Comparison of ENCODE assay signal across 8 mouse cellular contexts in genomic region chr4:102656494-102657036, GRCm38 (mm10).
DNase-seq lines count a peak whose midpoint lies in the region; ATAC-seq and TF ChIP-seq lines count a peak whose summit lies in the region.

No protein-coding gene starts in this region.

- TF ChIP-seq CTCF in hindbrain, postnatal 0 days (IDR thresholded peaks at IDR 0.05; ENCODE audit: low read depth), result peak; percentile 90

- peak; percentile 57 for DNase-seq in right cerebral cortex, adult 18-20 months
- no peak for DNase-seq in right cerebral cortex, postnatal 14 days
- DNase-seq in brain, adult 2 months (ENCODE audit: low read depth, low spot score), result peak; percentile 90
- no peak for DNase-seq in forebrain, embryonic 11.5 days (ENCODE audit: low spot score)
- DNase-seq in hindbrain, postnatal 0 days (ENCODE audit: low spot score), result peak; percentile 86
- DNase-seq in left cerebral cortex, postnatal 4 days, result peak; percentile 16
- peak; percentile 30 for DNase-seq in neural tube, embryonic 10.5 days (ENCODE audit: extremely low spot score, low spot score)
- no peak for DNase-seq in urinary bladder, adult 18-20 months (ENCODE audit: low spot score in 2 of 2)

- no peak overlapping the region for H3K4me2 ChIP-seq in forebrain, embryonic 11.5 days (ENCODE audit: low read depth, low read length, severe bottlenecking)
- H3K4me2 ChIP-seq in hindbrain, postnatal 0 days (ENCODE audit: low read depth, low read length), result no peak overlapping the region

- no peaks in the 10 kb centered on the region for H3K36me3 ChIP-seq in forebrain, embryonic 11.5 days (ENCODE audit: control insufficient read depth, insufficient read depth, low read length)
- H3K36me3 ChIP-seq in hindbrain, postnatal 0 days (ENCODE audit: insufficient read depth, low read length), result no peaks in the 10 kb centered on the region

- ATAC-seq in forebrain, embryonic 11.5 days (replicated peaks; ENCODE audit: low FRiP score), result 0 out of 2 replicates have a peak, but pooled peaks have one; percentile 63
- peak; percentile 43; the same call in 1 of the 2 replicates for ATAC-seq in hindbrain, postnatal 0 days

- no peaks in the 10 kb centered on the region for H3K27me3 ChIP-seq in forebrain, embryonic 11.5 days (ENCODE audit: control insufficient read depth, insufficient read depth, low read length)
- no peaks in the 10 kb centered on the region for H3K27me3 ChIP-seq in hindbrain, postnatal 0 days (ENCODE audit: insufficient read depth, low read length)

- no peaks in the 10 kb centered on the region for H3K9me3 ChIP-seq in forebrain, embryonic 11.5 days (ENCODE audit: control insufficient read depth, low read length)
- no peaks in the 10 kb centered on the region for H3K9me3 ChIP-seq in hindbrain, postnatal 0 days (ENCODE audit: low read length)

- H3K4me1 ChIP-seq in forebrain, embryonic 11.5 days (replicated peaks; ENCODE audit: control insufficient read depth, insufficient read depth, low read length), result no peaks in the 10 kb centered on the region
- H3K4me1 ChIP-seq in hindbrain, postnatal 0 days (ENCODE audit: insufficient read depth, low read length), result no peaks in the 10 kb centered on the region

- H3K9ac ChIP-seq in forebrain, embryonic 11.5 days (ENCODE audit: low read length), result no peak overlapping the region
- no peak overlapping the region for H3K9ac ChIP-seq in hindbrain, postnatal 0 days (replicated peaks; ENCODE audit: low read length)

- 16% methylated on average over 3 of the region's 3 CpGs for WGBS in forebrain, embryonic 11.5 days
- 16% methylated on average over 3 of the region's 3 CpGs for WGBS in hindbrain, postnatal 0 days

- intact Hi-C loops in left cerebral cortex, postnatal 4 days (cut with DNase I), result loop anchor here (2.0 kb wide), 2 partner anchors 164 to 426 kb away; no protein-coding TSS in a partner anchor

- H3K4me3 ChIP-seq in forebrain, embryonic 11.5 days (ENCODE audit: low read depth, low read length), result no peak overlapping the region
- no peak overlapping the region for H3K4me3 ChIP-seq in hindbrain, postnatal 0 days (ENCODE audit: low read length)

- H3K27ac ChIP-seq in forebrain, embryonic 11.5 days (ENCODE audit: low read depth, low read length), result no peak overlapping the region
- H3K27ac ChIP-seq in hindbrain, postnatal 0 days, result no peak overlapping the region

Comparison
In these comparisons a context has a peak if more than half of its experiments do, and no peak if none do; other contexts are left out.
1. DNase-seq: peak in right cerebral cortex, adult 18-20 months (single experiment), brain, adult 2 months (single experiment), hindbrain, postnatal 0 days (single experiment), left cerebral cortex, postnatal 4 days (single experiment) and neural tube, embryonic 10.5 days (single experiment); none in right cerebral cortex, postnatal 14 days (single experiment), forebrain, embryonic 11.5 days (single experiment) and urinary bladder, adult 18-20 months (0 of 2).